Mouse (Mus musculus): ENCODE results near the gene Abhd6. TPM values are rescaled to one million over a fixed set of nuclear protein-coding genes. Genes with fewer than 3 reads are reported as not detected.

The Abhd6 gene
- polyA plus RNA-seq, 2 experiments, result 3.4 to 9.2 TPM

DNA sequence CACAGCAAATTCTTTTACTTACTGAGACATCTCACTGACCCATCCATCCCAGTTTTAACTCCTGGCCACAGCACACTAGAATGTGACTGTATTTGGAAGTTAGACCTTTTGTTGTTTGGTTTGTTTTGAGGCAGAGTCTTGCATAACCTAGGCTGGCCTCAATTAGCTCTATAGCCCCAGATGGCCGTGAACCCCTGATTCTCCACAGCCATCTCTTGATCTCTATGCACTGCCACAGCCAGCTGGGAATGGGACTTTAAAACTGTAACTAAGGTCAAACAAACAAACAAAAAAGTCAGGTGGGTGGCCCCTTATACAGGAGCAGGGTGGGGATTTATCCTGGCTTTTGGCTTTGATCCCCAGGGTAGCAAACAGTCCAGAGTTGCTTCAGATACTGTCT, 28.1 kb upstream of the Abhd6 start:
- H3K27me3 ChIP-seq (ENCODE audit: control insufficient read depth, insufficient read depth, low read length), result no peaks in the 10 kb centered on the region
- TF ChIP-seq CTCF (IDR thresholded peaks at IDR 0.05; ENCODE audit: low read depth) (no peak), EP300 (IDR thresholded peaks at IDR 0.05; ENCODE audit: low read depth) (no peak)
- H3K4me3 ChIP-seq (ENCODE audit: insufficient read depth in 1 of 2, low read depth in 2 of 2, low read length in 2 of 2), result no peak overlapping the region
- DNase-seq (ENCODE audit: low read depth in 3 of 3, low spot score in 3 of 3) (no peak), ATAC-seq (ENCODE audit: insufficient read depth) (no peak)
- H3K9me3 ChIP-seq (ENCODE audit: control insufficient read depth, low read length), result no peaks in the 10 kb centered on the region
- WGBS (ENCODE audit: insufficient replicate concordance), result 68% methylated on average over 1 of the region's 1 CpGs
- no peak overlapping the region for H3K4me2 ChIP-seq (ENCODE audit: low read depth)
- H3K9ac ChIP-seq (replicated peaks), result no peak overlapping the region
- no peaks in the 10 kb centered on the region for H3K4me1 ChIP-seq (replicated peaks; ENCODE audit: control insufficient read depth in 2 of 2, insufficient read depth in 2 of 2, low read length in 1 of 2)
- no peaks in the 10 kb centered on the region for H3K36me3 ChIP-seq (replicated peaks; ENCODE audit: control insufficient read depth, insufficient read depth, low read depth)
- H3K27ac ChIP-seq, result no peak overlapping the region

DNA sequence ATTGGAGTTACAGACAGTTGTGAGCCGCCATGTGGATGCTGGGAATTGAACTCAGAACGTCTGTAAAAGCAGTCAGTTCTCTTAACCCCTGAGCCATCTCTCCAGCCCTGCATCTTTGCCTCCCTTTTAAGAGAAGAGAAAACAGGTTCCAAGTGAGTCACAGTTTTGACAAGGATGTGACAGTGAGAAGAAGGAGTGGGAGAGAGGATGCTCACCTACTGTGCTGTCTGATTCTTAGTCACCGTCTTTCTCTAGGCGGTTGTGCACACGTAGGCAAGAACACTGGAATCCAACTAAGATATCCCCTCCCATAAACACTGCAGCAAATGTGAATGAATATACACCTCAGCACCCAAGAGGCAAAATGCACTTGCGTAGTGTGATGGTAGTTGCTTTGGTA, 27.5 kb upstream of the Abhd6 start:
- DNase-seq (ENCODE audit: low read depth in 3 of 3, low spot score in 3 of 3) (no peak), ATAC-seq (ENCODE audit: insufficient read depth) (no peak)
- Histone ChIP-seq H3K4me2 (ENCODE audit: low read depth) (no peak overlapping the region), H3K27ac (no peak overlapping the region), H3K4me1 (replicated peaks; ENCODE audit: control insufficient read depth in 2 of 2, insufficient read depth in 2 of 2, low read length in 1 of 2) (no peaks in the 10 kb centered on the region), H3K9me3 (ENCODE audit: control insufficient read depth, low read length) (no peaks in the 10 kb centered on the region), H3K9ac (replicated peaks) (no peak overlapping the region), H3K4me3 (ENCODE audit: insufficient read depth in 1 of 2, low read depth in 2 of 2, low read length in 2 of 2) (no peak overlapping the region), H3K27me3 (ENCODE audit: control insufficient read depth, insufficient read depth, low read length) (no peaks in the 10 kb centered on the region), H3K36me3 (replicated peaks; ENCODE audit: control insufficient read depth, insufficient read depth, low read depth) (no peaks in the 10 kb centered on the region)
- WGBS (ENCODE audit: insufficient replicate concordance), result 74% methylated on average over 6 of the region's 6 CpGs
- no peak for TF ChIP-seq EP300 (IDR thresholded peaks at IDR 0.05; ENCODE audit: low read depth)
- no peak for TF ChIP-seq CTCF (IDR thresholded peaks at IDR 0.05; ENCODE audit: low read depth)

DNA sequence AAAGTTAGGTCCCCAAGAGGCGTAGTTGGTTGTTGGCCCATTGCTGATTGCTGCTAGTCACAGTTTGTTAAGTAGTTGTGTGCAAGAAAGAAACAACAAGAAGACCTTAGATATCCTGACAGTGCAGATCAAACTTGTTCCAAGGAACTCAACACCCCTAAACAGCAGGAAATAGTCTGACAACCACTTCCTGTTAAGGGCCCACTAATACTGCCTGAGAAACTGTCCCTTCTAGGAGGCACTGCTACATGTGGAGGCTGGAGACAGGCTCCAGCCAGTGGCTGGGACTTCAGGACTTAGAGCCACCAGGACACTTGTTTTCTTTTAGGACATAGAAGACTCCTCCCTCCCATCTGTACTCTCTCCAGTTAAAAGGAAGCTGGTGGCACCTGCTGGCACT, 25.2 kb upstream of the Abhd6 start:
- H3K9ac ChIP-seq (replicated peaks), result no peak overlapping the region
- TF ChIP-seq CTCF (IDR thresholded peaks at IDR 0.05; ENCODE audit: low read depth), result no peak
- TF ChIP-seq EP300 (IDR thresholded peaks at IDR 0.05; ENCODE audit: low read depth), result no peak
- ATAC-seq (ENCODE audit: insufficient read depth) (no peak), DNase-seq (ENCODE audit: low read depth in 3 of 3, low spot score in 3 of 3) (no peak)
- no peaks in the 10 kb centered on the region for H3K36me3 ChIP-seq (replicated peaks; ENCODE audit: control insufficient read depth, insufficient read depth, low read depth)
- H3K4me3 ChIP-seq (ENCODE audit: insufficient read depth in 1 of 2, low read depth in 2 of 2, low read length in 2 of 2), result no peak overlapping the region
- WGBS (ENCODE audit: insufficient replicate concordance), result 47% methylated on average over 1 of the region's 1 CpGs
- no peaks in the 10 kb centered on the region for H3K27me3 ChIP-seq (ENCODE audit: control insufficient read depth, insufficient read depth, low read length)
- H3K27ac ChIP-seq, result no peak overlapping the region
- no peaks in the 10 kb centered on the region for H3K4me1 ChIP-seq (replicated peaks; ENCODE audit: control insufficient read depth in 2 of 2, insufficient read depth in 2 of 2, low read length in 1 of 2)
- no peak overlapping the region for H3K4me2 ChIP-seq (ENCODE audit: low read depth)
- H3K9me3 ChIP-seq (ENCODE audit: control insufficient read depth, low read length), result no peaks in the 10 kb centered on the region

DNA sequence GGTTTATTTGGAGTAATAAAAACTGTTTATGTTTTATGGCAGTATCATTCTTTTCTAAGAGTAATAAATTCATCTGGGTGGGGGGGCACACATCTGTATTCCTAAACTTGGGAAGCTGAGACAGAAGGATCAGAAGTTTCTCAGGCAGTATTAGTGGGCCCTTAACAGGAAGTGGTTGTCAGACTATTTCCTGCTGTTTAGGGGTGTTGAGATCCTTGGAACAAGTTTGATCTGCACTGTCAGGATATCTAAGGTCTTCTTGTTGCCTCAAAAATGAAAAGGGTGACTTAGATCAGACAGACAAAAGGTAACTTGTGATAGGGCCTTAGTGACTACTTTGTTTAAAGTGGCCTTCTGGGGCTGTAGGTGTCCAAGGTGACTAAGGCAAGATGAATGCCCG, 24.5 kb upstream of the Abhd6 start:
- H3K4me1 ChIP-seq (replicated peaks; ENCODE audit: control insufficient read depth in 2 of 2, insufficient read depth in 2 of 2, low read length in 1 of 2), result no peaks in the 10 kb centered on the region
- WGBS (ENCODE audit: insufficient replicate concordance), result 53% methylated on average over 1 of the region's 1 CpGs
- ATAC-seq (ENCODE audit: insufficient read depth) (no peak), DNase-seq (ENCODE audit: low read depth in 3 of 3, low spot score in 3 of 3) (no peak)
- H3K9me3 ChIP-seq (ENCODE audit: control insufficient read depth, low read length), result no peaks in the 10 kb centered on the region
- TF ChIP-seq CTCF (IDR thresholded peaks at IDR 0.05; ENCODE audit: low read depth) (no peak), EP300 (IDR thresholded peaks at IDR 0.05; ENCODE audit: low read depth) (no peak)
- no peak overlapping the region for H3K4me3 ChIP-seq (ENCODE audit: insufficient read depth in 1 of 2, low read depth in 2 of 2, low read length in 2 of 2)
- H3K27ac ChIP-seq, result no peak overlapping the region
- no peak overlapping the region for H3K4me2 ChIP-seq (ENCODE audit: low read depth)
- H3K27me3 ChIP-seq (ENCODE audit: control insufficient read depth, insufficient read depth, low read length), result no peaks in the 10 kb centered on the region
- no peaks in the 10 kb centered on the region for H3K36me3 ChIP-seq (replicated peaks; ENCODE audit: control insufficient read depth, insufficient read depth, low read depth)
- no peak overlapping the region for H3K9ac ChIP-seq (replicated peaks)

DNA sequence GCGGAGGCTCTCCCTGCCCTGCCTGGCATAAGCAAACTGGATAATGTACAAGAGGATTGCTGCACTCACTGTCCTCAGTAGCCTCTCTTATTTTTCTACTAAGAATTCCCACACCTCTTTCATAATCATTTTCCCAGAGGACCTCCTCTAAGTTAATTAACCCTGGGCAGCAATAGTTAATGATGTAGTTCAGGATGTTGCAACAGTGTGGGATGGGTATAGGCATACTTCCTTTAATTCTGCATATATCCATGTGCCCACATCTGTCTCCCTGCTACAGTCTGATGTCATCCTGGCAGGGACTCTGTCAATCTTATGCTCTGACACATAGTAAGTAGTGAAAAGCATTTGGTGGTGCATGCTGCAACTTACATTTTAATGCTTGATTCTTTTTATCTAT, 21.5 kb upstream of the Abhd6 start:
- 91% methylated on average over 1 of the region's 1 CpGs for WGBS (ENCODE audit: insufficient replicate concordance)
- Histone ChIP-seq H3K27ac (no peak overlapping the region), H3K9ac (replicated peaks) (no peak overlapping the region), H3K36me3 (replicated peaks; ENCODE audit: control insufficient read depth, insufficient read depth, low read depth) (no peaks in the 10 kb centered on the region), H3K4me3 (ENCODE audit: insufficient read depth in 1 of 2, low read depth in 2 of 2, low read length in 2 of 2) (no peak overlapping the region), H3K27me3 (ENCODE audit: control insufficient read depth, insufficient read depth, low read length) (no peaks in the 10 kb centered on the region), H3K4me1 (replicated peaks; ENCODE audit: control insufficient read depth in 2 of 2, insufficient read depth in 2 of 2, low read length in 1 of 2) (no peaks in the 10 kb centered on the region), H3K4me2 (ENCODE audit: low read depth) (no peak overlapping the region), H3K9me3 (ENCODE audit: control insufficient read depth, low read length) (no peaks in the 10 kb centered on the region)
- TF ChIP-seq CTCF (IDR thresholded peaks at IDR 0.05; ENCODE audit: low read depth) (no peak), EP300 (IDR thresholded peaks at IDR 0.05; ENCODE audit: low read depth) (no peak)
- no peak for ATAC-seq (ENCODE audit: insufficient read depth)
- no peak for DNase-seq (ENCODE audit: low read depth in 3 of 3, low spot score in 3 of 3)

All from liver, embryonic 14.5 days (tissue).